Mouse (Mus musculus) embryonic facial prominence, embryonic 10.5 days (tissue): ENCODE results near the gene Rock2. TPM values are rescaled to one million over a fixed set of nuclear protein-coding genes. Genes with fewer than 3 reads are reported as not detected.

ENCODE experiments used
- DNase-seq: peaks from one replicate; pipeline ENCODE4 v3.0.0-alpha.2; 2017; ENCODE audit warnings: low spot score
- H3K27ac ChIP-seq: fragments of 300-500 bp; sonication (generic); replicated peaks from 2 replicates; pipeline ENCODE4 v1.5.1; 2016; ENCODE audit warnings: mild to moderate bottlenecking
- H3K27me3 ChIP-seq: fragments of 300-500 bp; sonication (generic); replicated peaks from 2 replicates; pipeline ENCODE4 v1.6.1; 2016; ENCODE audit warnings: low read depth, mild to moderate bottlenecking; ENCODE audit not compliant: poor library complexity, severe bottlenecking
- H3K36me3 ChIP-seq: fragments of 300-500 bp; sonication (generic); replicated peaks from 2 replicates; pipeline ENCODE4 v1.6.1; 2016; ENCODE audit warnings: mild to moderate bottlenecking, moderate library complexity
- H3K4me1 ChIP-seq: fragments of 300-500 bp; sonication (generic); 2 replicates; pipeline ENCODE4 v1.6.1; 2016
- H3K4me3 ChIP-seq: fragments of 300-500 bp; sonication (generic); 2 replicates; pipeline ENCODE4 v1.5.1; 2016; ENCODE audit warnings: mild to moderate bottlenecking, moderate library complexity
- H3K9me3 ChIP-seq: fragments of 300-500 bp; sonication (generic); 2 replicates; pipeline ENCODE4 v1.6.1; 2016; ENCODE audit warnings: mild to moderate bottlenecking
- WGBS: fragments of 180-500 bp; shearing (Covaris S2); methylation state at CpG from one replicate; pipeline ENCODE4 v1.1.7; 2016; 5-methylcytosine and 5-hydroxymethylcytosine counted together
- polyA plus RNA-seq: library from polyadenylated mRNA; unstranded; fragments of >200 nt; fragmentation: Nextera tagmentation; extraction: Ambion mirVana; gene quantifications from 2 replicates; pipeline ENCODE4 v1.2.1, GENCODE M21; 2016

Gene Rock2
- polyA plus RNA-seq, 1 experiment from 2014 or later, result 12.7 TPM

- no peak overlapping the region for H3K4me3 ChIP-seq
- H3K27ac ChIP-seq, result no peak overlapping the region
- no peaks in the 10 kb centered on the region for H3K9me3 ChIP-seq
- WGBS, result 42% methylated on average over 2 of the region's 2 CpGs
- no peaks in the 10 kb centered on the region for H3K36me3 ChIP-seq
- peaks cover 40% of the 10 kb centered on the region for H3K4me1 ChIP-seq
- no peak for DNase-seq
- no peaks in the 10 kb centered on the region for H3K27me3 ChIP-seq
Measured at GRCm38 (mm10) chr12:16874086-16874485, 20.6 kb upstream of the Rock2 start.

- Histone ChIP-seq H3K27me3 (no peaks in the 10 kb centered on the region), H3K27ac (no peak overlapping the region), H3K36me3 (no peaks in the 10 kb centered on the region), H3K9me3 (no peaks in the 10 kb centered on the region), H3K4me3 (no peak overlapping the region), H3K4me1 (peaks cover 28% of the 10 kb centered on the region)
- WGBS, result 85% methylated on average over 4 of the region's 4 CpGs
- DNase-seq, result no peak
Measured at GRCm38 (mm10) chr12:16875269-16875668, 19.4 kb upstream of the Rock2 start.

GRCm38 (mm10) chr12:16875678-16876077 is 19.0 kb upstream of the Rock2 start:
- DNase-seq, result no peak
- no peaks in the 10 kb centered on the region for H3K36me3 ChIP-seq
- WGBS, result 79% methylated on average over 7 of the region's 7 CpGs
- H3K4me1 ChIP-seq, result peaks cover 24% of the 10 kb centered on the region
- no peaks in the 10 kb centered on the region for H3K9me3 ChIP-seq
- H3K27ac ChIP-seq, result no peak overlapping the region
- no peaks in the 10 kb centered on the region for H3K27me3 ChIP-seq
- no peak overlapping the region for H3K4me3 ChIP-seq

GRCm38 (mm10) chr12:16876667-16877066 is 18.0 kb upstream of the Rock2 start:
- Histone ChIP-seq H3K4me1 (peaks cover 19% of the 10 kb centered on the region), H3K4me3 (no peak overlapping the region), H3K27ac (peak overlapping the region; percentile 46; the same call in 1 of the 2 replicates), H3K36me3 (no peaks in the 10 kb centered on the region), H3K9me3 (no peaks in the 10 kb centered on the region), H3K27me3 (no peaks in the 10 kb centered on the region)
- WGBS, result 49% methylated on average over 3 of the region's 3 CpGs
- DNase-seq, result no peak

GRCm38 (mm10) chr12:16877141-16877540 is 17.6 kb upstream of the Rock2 start:
- no peaks in the 10 kb centered on the region for H3K36me3 ChIP-seq
- no peaks in the 10 kb centered on the region for H3K9me3 ChIP-seq
- no peak overlapping the region for H3K4me3 ChIP-seq
- 67% methylated on average over 5 of the region's 5 CpGs for WGBS
- H3K27me3 ChIP-seq, result no peaks in the 10 kb centered on the region
- H3K27ac ChIP-seq, result peak overlapping the region; percentile 46; the same call in 1 of the 2 replicates
- no peak for DNase-seq
- H3K4me1 ChIP-seq, result peaks cover 17% of the 10 kb centered on the region

GRCm38 (mm10) chr12:16877679-16878078 is 17.0 kb upstream of the Rock2 start:
- no peak overlapping the region for H3K4me3 ChIP-seq
- 40% methylated on average over 1 of the region's 1 CpGs for WGBS
- no peak overlapping the region for H3K27ac ChIP-seq
- no peaks in the 10 kb centered on the region for H3K36me3 ChIP-seq
- no peaks in the 10 kb centered on the region for H3K27me3 ChIP-seq
- no peak for DNase-seq
- no peaks in the 10 kb centered on the region for H3K9me3 ChIP-seq
- peaks cover 15% of the 10 kb centered on the region for H3K4me1 ChIP-seq

- Histone ChIP-seq H3K4me3 (no peak overlapping the region), H3K27me3 (no peaks in the 10 kb centered on the region), H3K4me1 (peaks cover 13% of the 10 kb centered on the region), H3K9me3 (no peaks in the 10 kb centered on the region), H3K27ac (no peak overlapping the region), H3K36me3 (no peaks in the 10 kb centered on the region)
- DNase-seq, result no peak
- 90% methylated on average over 1 of the region's 1 CpGs for WGBS
Measured at GRCm38 (mm10) chr12:16879369-16879768, 15.3 kb upstream of the Rock2 start.

- DNase-seq, result no peak
- Histone ChIP-seq H3K27ac (no peak overlapping the region), H3K9me3 (no peaks in the 10 kb centered on the region), H3K4me1 (peaks cover 13% of the 10 kb centered on the region), H3K4me3 (no peak overlapping the region), H3K36me3 (no peaks in the 10 kb centered on the region), H3K27me3 (no peaks in the 10 kb centered on the region)
- WGBS, result 90% methylated on average over 4 of the region's 4 CpGs
Measured at GRCm38 (mm10) chr12:16880077-16880476, 14.6 kb upstream of the Rock2 start.

GRCm38 (mm10) chr12:16882442-16882841 is 12.3 kb upstream of the Rock2 start:
- Histone ChIP-seq H3K9me3 (no peaks in the 10 kb centered on the region), H3K4me1 (peaks cover 4% of the 10 kb centered on the region)
- 87% methylated on average over 3 of the region's 3 CpGs for WGBS

GRCm38 (mm10) chr12:16883111-16883510 is 11.6 kb upstream of the Rock2 start:
- H3K27ac ChIP-seq, result no peak overlapping the region; the same call in 1 of the 2 replicates
- H3K4me3 ChIP-seq, result no peak overlapping the region
- no peak for DNase-seq
- H3K36me3 ChIP-seq, result no peaks in the 10 kb centered on the region
- no peaks in the 10 kb centered on the region for H3K27me3 ChIP-seq
- H3K4me1 ChIP-seq, result peaks cover 4% of the 10 kb centered on the region
- no peaks in the 10 kb centered on the region for H3K9me3 ChIP-seq
- WGBS, result 66% methylated on average over 7 of the region's 7 CpGs

More at GRCm38 (mm10) chr12:16882442-16882841, 12.3 kb upstream of the Rock2 start:
- DNase-seq, result no peak
- H3K36me3 ChIP-seq, result no peaks in the 10 kb centered on the region
- H3K4me3 ChIP-seq, result no peak overlapping the region
- H3K27me3 ChIP-seq, result no peaks in the 10 kb centered on the region
- no peak overlapping the region for H3K27ac ChIP-seq

GRCm38 (mm10) chr12:16884534-16884933 is 10.2 kb upstream of the Rock2 start:
- Histone ChIP-seq H3K4me1 (peaks cover 4% of the 10 kb centered on the region), H3K27me3 (no peaks in the 10 kb centered on the region), H3K4me3 (no peak overlapping the region), H3K9me3 (no peaks in the 10 kb centered on the region), H3K27ac (no peak overlapping the region), H3K36me3 (no peaks in the 10 kb centered on the region)
- DNase-seq, result no peak
- 92% methylated on average over 4 of the region's 4 CpGs for WGBS

- Histone ChIP-seq H3K27ac (no peak overlapping the region), H3K36me3 (no peaks in the 10 kb centered on the region), H3K27me3 (no peaks in the 10 kb centered on the region), H3K9me3 (no peaks in the 10 kb centered on the region), H3K4me3 (no peak overlapping the region), H3K4me1 (peaks cover 4% of the 10 kb centered on the region)
- DNase-seq, result no peak
- 94% methylated on average over 6 of the region's 6 CpGs for WGBS
Measured at GRCm38 (mm10) chr12:16886354-16886753, 8.3 kb upstream of the Rock2 start.

- Histone ChIP-seq H3K9me3 (no peaks in the 10 kb centered on the region), H3K36me3 (no peaks in the 10 kb centered on the region), H3K4me3 (no peak overlapping the region), H3K27ac (peak overlapping the region; percentile 93), H3K27me3 (no peaks in the 10 kb centered on the region), H3K4me1 (peaks cover 37% of the 10 kb centered on the region)
- DNase-seq, result no peak
- WGBS, result 80% methylated on average over 2 of the region's 2 CpGs
Measured at GRCm38 (mm10) chr12:16893039-16893438, 1.7 kb upstream of the Rock2 start.
